Mouse (Mus musculus) midbrain, embryonic 14.5 days (tissue): Measurements from ENCODE around the gene Slc25a35. TPM values are rescaled to one million over a fixed set of nuclear protein-coding genes. Genes with fewer than 3 reads are reported as not detected.
"Not testable (repeated sequence)": the region's sequence is repeated elsewhere in the genome, so short reads cannot be mapped to it uniquely, and the experiment has no call there.

ENCODE experiments used
- ATAC-seq: fragments of 200-750 bp; cut with Nextera tagmentation; 2 replicates; pipeline ENCODE4 v1.8.0; 2017; ENCODE audit warnings: moderate number of reproducible peaks, moderate library complexity; ENCODE audit not compliant: low FRiP score, low TSS enrichment
- DNase-seq: peaks from one replicate; pipeline ENCODE4 v3.0.0-alpha.2; 2015
- H3K27ac ChIP-seq: fragments of 300-500 bp; sonication (generic); replicated peaks from 2 replicates; pipeline ENCODE4 v1.5.1; 2014; ENCODE audit warnings: mild to moderate bottlenecking, low read depth, low read length, moderate library complexity
- H3K27me3 ChIP-seq: fragments of 300-500 bp; sonication (generic); 2 replicates; pipeline ENCODE4 v1.6.1; 2014; ENCODE audit warnings: low read length, control low read depth, mixed read lengths; ENCODE audit not compliant: control insufficient read depth, insufficient read depth
- H3K36me3 ChIP-seq: fragments of 300-500 bp; sonication (generic); 2 replicates; pipeline ENCODE4 v1.6.1; 2014; ENCODE audit warnings: low read length, control low read depth; ENCODE audit not compliant: control insufficient read depth, insufficient read depth
- H3K4me1 ChIP-seq: fragments of 300-500 bp; sonication (generic); 2 replicates; pipeline ENCODE4 v1.6.1; 2014; ENCODE audit warnings: mild to moderate bottlenecking, antibody characterized with exemption, low read length, control low read depth; ENCODE audit not compliant: control insufficient read depth, insufficient read depth
- H3K4me2 ChIP-seq: fragments of 300-500 bp; sonication (generic); 2 replicates; pipeline ENCODE4 v1.6.1; 2014; ENCODE audit warnings: mild to moderate bottlenecking, low read length, moderate library complexity
- H3K4me3 ChIP-seq: fragments of 300-500 bp; sonication (generic); replicated peaks from 2 replicates; pipeline ENCODE4 v1.5.1; 2014; ENCODE audit warnings: low read depth, low read length
- H3K9ac ChIP-seq: fragments of 300-500 bp; sonication (generic); replicated peaks from 2 replicates; pipeline ENCODE4 v1.6.1; 2014; ENCODE audit warnings: mild to moderate bottlenecking, low read length, moderate library complexity
- H3K9me3 ChIP-seq: fragments of 300-500 bp; sonication (generic); 2 replicates; pipeline ENCODE4 v1.6.1; 2016; ENCODE audit warnings: low read length, control low read depth, mixed read lengths; ENCODE audit not compliant: control insufficient read depth
- WGBS: fragments of 180-500 bp; shearing (Covaris S2); extraction: QIAGEN DNeasy Blood & Tissue Kit; methylation state at CpG from one replicate; pipeline ENCODE4 v1.1.7; 2014; 5-methylcytosine and 5-hydroxymethylcytosine counted together
- polyA plus RNA-seq: library from polyadenylated mRNA; unstranded; fragments of >200 nt; fragmentation: Nextera tagmentation; extraction: Ambion mirVana; gene quantifications from 2 replicates; pipeline ENCODE4 v1.2.1, GENCODE M21; 2014

Slc25a35 gene
- polyA plus RNA-seq, 1 experiment from 2014 or later, result 1.9 TPM

DNA sequence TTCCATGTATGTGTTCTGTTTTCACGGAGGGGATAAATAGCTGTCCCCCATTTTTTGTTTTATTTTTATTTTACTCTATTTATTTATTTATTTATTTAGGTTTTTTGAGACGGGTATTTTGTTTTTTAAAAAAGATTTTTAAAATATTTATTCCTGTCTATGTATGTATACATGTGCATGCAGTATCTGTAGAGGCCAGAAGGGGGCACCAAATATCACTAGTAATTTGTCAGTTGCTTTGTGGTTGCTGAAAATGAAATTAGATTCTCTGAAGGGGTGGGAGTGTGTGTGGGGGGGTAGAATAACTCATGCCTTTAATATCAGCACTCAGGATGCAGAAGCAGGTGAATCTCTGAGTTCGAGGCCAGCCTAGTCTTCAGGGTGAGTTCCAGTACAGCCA lies 2.1 kb upstream of the Slc25a35 start:
- no peak overlapping the region for H3K4me2 ChIP-seq
- ATAC-seq (no peak), DNase-seq (peak; percentile 81)
- no peak overlapping the region for H3K9ac ChIP-seq
- H3K9me3 ChIP-seq, result no peaks in the 10 kb centered on the region
- 31% methylated on average over 3 of the region's 3 CpGs for WGBS
- H3K4me1 ChIP-seq, result 0 out of 2 replicates have a peak, but pooled peaks cover 3% of the 10 kb centered on the region
- no peaks in the 10 kb centered on the region for H3K36me3 ChIP-seq
- H3K27ac ChIP-seq, result no peak overlapping the region
- no peak overlapping the region for H3K4me3 ChIP-seq
- no peaks in the 10 kb centered on the region for H3K27me3 ChIP-seq

DNA sequence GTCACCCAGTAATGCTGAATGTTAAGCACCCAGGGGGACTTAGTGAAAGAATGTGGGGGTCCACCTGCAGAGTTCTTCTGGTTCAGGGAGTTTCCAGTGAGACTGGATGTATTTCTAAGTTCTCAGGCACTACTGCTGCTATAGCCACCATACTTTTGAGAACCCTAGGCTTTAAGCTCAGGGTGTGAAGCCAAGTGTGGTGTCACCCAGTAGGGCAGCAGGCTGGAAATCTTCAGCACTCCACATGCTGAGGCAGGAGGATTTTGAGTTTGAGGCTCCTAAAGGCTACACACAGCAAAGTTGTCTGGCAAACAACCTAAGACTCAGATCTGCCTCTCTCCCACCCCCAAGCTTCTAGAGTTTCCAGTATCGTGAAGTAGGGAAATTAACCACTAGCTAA lies 1.4 kb upstream of the Slc25a35 start:
- H3K4me3 ChIP-seq, result no peak overlapping the region
- no peak overlapping the region for H3K27ac ChIP-seq
- DNase-seq (no peak), ATAC-seq (no peak)
- 0 out of 2 replicates have a peak, but pooled peaks cover 3% of the 10 kb centered on the region for H3K4me1 ChIP-seq
- H3K36me3 ChIP-seq, result no peaks in the 10 kb centered on the region
- H3K9me3 ChIP-seq, result no peaks in the 10 kb centered on the region
- 62% methylated on average over 1 of the region's 1 CpGs for WGBS
- H3K9ac ChIP-seq, result no peak overlapping the region
- H3K27me3 ChIP-seq, result no peaks in the 10 kb centered on the region
- no peak overlapping the region for H3K4me2 ChIP-seq

DNA sequence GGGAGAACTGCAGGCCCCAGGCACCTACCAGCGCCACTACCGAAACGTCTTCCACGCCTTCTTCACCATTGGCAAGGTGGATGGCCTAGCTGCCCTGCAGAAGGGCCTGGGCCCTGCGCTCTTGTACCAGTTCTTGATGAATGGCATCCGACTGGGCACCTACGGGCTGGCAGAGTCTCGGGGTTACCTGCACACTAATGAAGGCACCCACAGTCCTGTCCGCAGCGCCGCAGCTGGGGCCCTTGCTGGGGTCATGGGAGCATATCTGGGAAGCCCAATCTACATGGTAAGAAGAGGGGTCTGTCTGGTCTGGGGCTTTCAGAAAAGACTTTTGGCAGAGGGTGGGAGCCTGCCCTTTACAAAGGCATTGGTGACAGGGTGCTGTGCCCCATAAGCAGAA lies 821 bp downstream of the Slc25a35 start:
- Histone ChIP-seq H3K36me3 (no peaks in the 10 kb centered on the region), H3K4me1 (peaks cover 7% of the 10 kb centered on the region; the same call in 1 of the 2 replicates), H3K4me2 (peak overlapping the region; percentile 91), H3K27me3 (no peaks in the 10 kb centered on the region), H3K4me3 (no peak overlapping the region), H3K27ac (no peak overlapping the region), H3K9me3 (no peaks in the 10 kb centered on the region), H3K9ac (no peak overlapping the region)
- DNase-seq (no peak), ATAC-seq (no peak)
- 86% methylated on average over 11 of the region's 11 CpGs for WGBS

DNA sequence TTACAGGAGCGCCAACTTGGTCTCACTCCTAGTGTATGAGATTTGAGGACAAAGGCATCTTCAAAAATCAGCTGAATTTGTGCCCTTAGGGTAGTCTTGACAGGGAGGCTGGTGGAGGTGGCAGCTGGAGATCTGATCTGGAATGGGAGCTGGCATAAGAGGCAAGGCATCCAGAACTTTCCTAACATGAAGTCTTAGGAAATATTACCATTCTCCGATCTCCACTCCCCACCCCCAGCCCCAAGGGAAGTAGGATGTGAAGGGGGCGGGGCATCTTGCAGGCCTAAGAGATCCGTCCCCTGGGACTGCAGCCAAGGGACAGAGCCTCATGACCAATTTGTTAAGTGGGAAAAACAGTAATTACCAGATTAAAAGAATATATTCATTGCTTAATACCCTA lies 2.3 kb downstream of the Slc25a35 start:
- Histone ChIP-seq H3K27ac (no peak overlapping the region), H3K36me3 (no peaks in the 10 kb centered on the region), H3K9me3 (no peaks in the 10 kb centered on the region), H3K9ac (no peak overlapping the region), H3K4me1 (peaks cover 11% of the 10 kb centered on the region; the same call in 1 of the 2 replicates), H3K27me3 (no peaks in the 10 kb centered on the region), H3K4me3 (no peak overlapping the region), H3K4me2 (no peak overlapping the region)
- 81% methylated on average over 4 of the region's 4 CpGs for WGBS
- ATAC-seq (no peak), DNase-seq (no peak)

DNA sequence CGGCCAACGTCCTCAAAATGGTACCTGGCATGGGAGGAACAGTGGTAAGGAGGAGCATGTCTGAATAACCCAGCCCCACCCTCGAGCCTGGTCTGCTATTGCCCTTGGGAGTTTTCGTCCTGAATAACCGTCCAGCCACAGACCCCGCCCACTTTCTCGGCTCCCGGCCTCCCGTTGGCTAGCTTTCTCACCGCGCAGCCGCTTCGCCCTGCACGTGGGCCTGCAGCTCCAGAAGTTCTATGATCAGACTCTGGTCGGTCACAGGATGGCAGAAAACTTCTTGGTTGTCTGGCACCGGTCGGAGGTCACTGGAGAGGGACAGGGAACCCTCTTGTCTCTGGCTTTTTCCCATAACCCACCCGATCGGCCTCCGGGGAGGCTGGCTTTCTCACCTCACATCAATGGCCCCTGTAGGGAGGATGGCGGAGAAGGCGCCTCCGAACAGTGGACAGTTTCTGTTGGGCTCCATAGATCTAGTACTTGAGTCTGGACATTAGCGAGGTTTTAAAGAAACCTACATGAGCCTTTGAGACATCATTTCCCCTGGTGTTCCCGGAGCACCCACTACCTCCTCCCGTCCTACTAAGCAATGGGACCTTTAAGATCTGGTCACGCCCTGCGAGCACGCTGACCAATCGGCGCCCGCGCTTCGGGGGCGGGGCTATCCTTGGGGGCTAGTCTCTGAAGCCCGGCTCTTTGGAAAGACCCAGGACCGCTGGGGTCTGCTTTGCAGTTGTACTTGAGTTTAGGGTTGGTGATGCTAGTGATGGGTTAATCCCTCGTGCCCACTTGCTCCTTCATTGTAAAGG lies 5.5 kb downstream of the Slc25a35 start:
- WGBS, result under 1% methylated on average over 37 of the region's 38 CpGs
- DNase-seq (peak; percentile 88), ATAC-seq (peak; percentile 72)
- not testable (repeated sequence) for H3K36me3 ChIP-seq, H3K4me1 ChIP-seq, H3K27me3 ChIP-seq, H3K9ac ChIP-seq, H3K27ac ChIP-seq, H3K9me3 ChIP-seq
- Histone ChIP-seq H3K4me3 (peak overlapping the region; percentile 37), H3K4me2 (peak overlapping the region; percentile 64)

DNA sequence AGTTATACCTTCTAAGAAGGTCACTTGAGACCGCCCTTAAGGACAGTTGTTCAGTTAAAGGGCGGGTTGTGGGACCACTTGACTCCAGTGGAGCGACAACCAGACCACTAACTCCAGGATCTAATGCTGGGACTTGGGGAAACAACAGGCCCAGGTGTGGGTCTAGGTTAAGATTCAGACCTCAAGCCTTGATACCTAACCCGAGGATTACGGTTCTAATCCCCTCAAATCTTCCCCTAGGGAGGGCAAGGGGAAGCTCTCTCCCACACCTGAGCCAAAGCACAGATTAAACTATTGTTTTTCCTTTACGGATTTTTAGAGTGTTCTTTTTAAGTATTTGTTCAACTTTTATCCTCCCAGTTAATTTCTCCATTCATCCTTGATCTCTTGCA lies 6.1 kb downstream of the Slc25a35 start:
- no peaks in the 10 kb centered on the region for H3K36me3 ChIP-seq
- 27% methylated on average over 6 of the region's 6 CpGs for WGBS
- H3K27ac ChIP-seq, result no peak overlapping the region
- no peak overlapping the region for H3K9ac ChIP-seq
- peaks cover 8% of the 10 kb centered on the region; the same call in 1 of the 2 replicates for H3K4me1 ChIP-seq
- no peaks in the 10 kb centered on the region for H3K27me3 ChIP-seq
- H3K4me3 ChIP-seq, result peak overlapping the region; percentile 37
- peak overlapping the region; percentile 64 for H3K4me2 ChIP-seq
- no peak for ATAC-seq
- DNase-seq, result no peak
- H3K9me3 ChIP-seq, result no peaks in the 10 kb centered on the region

DNA sequence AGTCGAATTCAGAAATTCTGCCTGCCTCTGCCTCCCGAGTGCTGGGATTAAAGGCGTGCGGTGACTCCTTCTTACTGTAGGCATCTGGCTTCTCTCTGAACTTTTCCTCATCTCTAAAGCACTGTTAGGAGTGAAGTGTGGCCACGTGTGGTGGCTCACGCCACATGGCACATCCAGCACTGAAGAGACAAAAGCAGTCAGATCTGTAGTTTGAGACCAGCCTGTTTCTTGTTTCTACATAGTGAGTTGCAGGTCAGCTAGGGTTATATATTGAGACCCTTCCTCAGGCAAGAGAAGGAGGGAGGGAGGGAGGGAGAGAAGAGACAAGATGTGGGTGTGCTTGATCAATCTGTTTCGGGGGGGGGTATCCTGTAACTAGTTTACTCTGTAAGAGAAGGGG lies 7.2 kb downstream of the Slc25a35 start, which contains the start of gene Rangrf:
Gene Rangrf, minus strand, starts transcription at position 101 of the 400 bp plus-strand sequence.
- Histone ChIP-seq H3K27me3 (no peaks in the 10 kb centered on the region), H3K27ac (no peak within 1 kb of the TSS), H3K36me3 (no peaks in the 10 kb centered on the region), H3K4me2 (peak within 1 kb of the TSS; percentile 64), H3K4me3 (peak within 1 kb of the TSS; percentile 37), H3K4me1 (peaks cover 8% of the 10 kb centered on the region; the same call in 1 of the 2 replicates), H3K9ac (no peak within 1 kb of the TSS), H3K9me3 (no peaks in the 10 kb centered on the region)
- DNase-seq, result no peak
- ATAC-seq, result no peak
- 84% methylated on average over 7 of the region's 7 CpGs for WGBS

DNA sequence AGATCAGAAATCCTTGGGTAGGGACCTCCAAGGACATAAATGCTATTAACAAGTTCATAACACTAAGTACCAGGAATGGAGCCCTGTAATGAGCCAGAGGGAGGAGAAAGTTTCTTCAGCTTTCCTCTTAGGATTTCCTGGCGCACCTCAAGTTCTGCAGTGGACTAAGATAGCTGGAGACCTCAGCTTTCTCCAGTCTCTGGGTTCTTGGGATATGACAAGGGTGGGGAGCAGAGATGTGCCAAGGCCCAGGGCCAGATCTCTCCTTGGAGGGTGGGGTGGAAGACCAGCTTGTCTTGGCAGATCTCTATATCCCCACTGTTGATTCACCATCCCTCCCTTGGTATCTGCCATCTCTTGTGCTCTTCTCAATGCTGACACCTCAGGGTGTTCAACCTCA lies 7.7 kb downstream of the Slc25a35 start:
- no peak overlapping the region for H3K4me3 ChIP-seq
- DNase-seq, result no peak
- H3K9ac ChIP-seq, result no peak overlapping the region
- H3K27ac ChIP-seq, result no peak overlapping the region
- no peak overlapping the region for H3K4me2 ChIP-seq
- WGBS, result 100% methylated on average over 1 of the region's 1 CpGs
- no peaks in the 10 kb centered on the region for H3K9me3 ChIP-seq
- ATAC-seq, result no peak
- peaks cover 8% of the 10 kb centered on the region; the same call in 1 of the 2 replicates for H3K4me1 ChIP-seq
- H3K36me3 ChIP-seq, result no peaks in the 10 kb centered on the region
- no peaks in the 10 kb centered on the region for H3K27me3 ChIP-seq

DNA sequence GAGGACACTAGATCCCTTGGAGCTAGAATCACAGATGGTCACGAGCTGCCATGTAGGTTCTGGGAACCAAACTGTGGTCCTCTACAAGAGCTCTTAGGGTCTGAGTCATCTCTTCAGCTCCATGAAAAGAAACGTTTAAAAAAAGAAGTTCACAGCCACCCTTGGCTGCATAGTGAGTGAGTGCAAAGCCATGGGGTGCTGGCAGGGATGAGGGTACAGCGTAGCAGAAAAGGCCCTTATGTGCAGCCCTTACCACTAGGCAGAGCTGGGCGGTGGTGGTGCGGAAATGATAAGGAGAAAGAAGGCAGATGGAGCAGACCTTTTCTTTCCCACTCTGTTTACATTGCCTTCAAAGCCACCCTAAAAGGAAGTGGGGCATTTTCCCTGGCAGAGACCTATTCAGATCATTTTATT lies 11.4 kb downstream of the Slc25a35 start:
- no peaks in the 10 kb centered on the region for H3K4me1 ChIP-seq
- H3K27ac ChIP-seq, result no peak overlapping the region
- no peak overlapping the region for H3K9ac ChIP-seq
- no peak overlapping the region for H3K4me2 ChIP-seq
- DNase-seq (no peak), ATAC-seq (no peak)
- H3K36me3 ChIP-seq, result no peaks in the 10 kb centered on the region
- 57% methylated on average over 5 of the region's 5 CpGs for WGBS
- no peak overlapping the region for H3K4me3 ChIP-seq
- H3K9me3 ChIP-seq, result no peaks in the 10 kb centered on the region
- no peaks in the 10 kb centered on the region for H3K27me3 ChIP-seq
